Mouse (Mus musculus) ES-Bruce4 (cell line): ENCODE measurements around the gene Atxn7l1.

Experiments
- CTCF ChIP-seq: IDR thresholded peaks from one replicate; pipeline ENCODE4 v1.8.1; 2011; ENCODE audit warnings: low read depth, low read length
- EP300 ChIP-seq: IDR thresholded peaks from 2 replicates; pipeline ENCODE4 v1.6.1; 2011; ENCODE audit warnings: low read depth, low read length; ENCODE audit not compliant: insufficient read depth
- POLR2A ChIP-seq: IDR thresholded peaks from one replicate; pipeline ENCODE4 v1.8.1; 2011; ENCODE audit warnings: low read length; ENCODE audit not compliant: insufficient read depth

- TF ChIP-seq CTCF (no peak), EP300 (no peak), POLR2A (no peak)
Measured at GRCm38 (mm10) chr12:33197746-33198145, 50.3 kb downstream of the Atxn7l1 start.
